Mouse (Mus musculus) midbrain, postnatal 0 days (tissue): ENCODE results near the gene Ecm2. TPM values are rescaled to one million over a fixed set of nuclear protein-coding genes. Genes with fewer than 3 reads are reported as not detected.

Experiments
- ATAC-seq: fragments of 200-750 bp; cut with Nextera tagmentation; 2 replicates; pipeline ENCODE4 v1.8.0; 2017; ENCODE audit warnings: moderate number of reproducible peaks, mild to moderate bottlenecking, moderate TSS enrichment, moderate library complexity; ENCODE audit not compliant: low FRiP score
- DNase-seq: peaks from one replicate; pipeline ENCODE4 v3.0.0-alpha.2; 2015; ENCODE audit warnings: low spot score
- H3K27ac ChIP-seq: fragments of 300-500 bp; sonication (generic); 2 replicates; pipeline ENCODE4 v1.5.1; 2014; ENCODE audit warnings: low read depth, mild to moderate bottlenecking, low read length, mixed read lengths
- H3K27me3 ChIP-seq: fragments of 300-500 bp; sonication (generic); 2 replicates; pipeline ENCODE4 v1.6.1; 2014; ENCODE audit warnings: low read length, control low read depth, mixed read lengths; ENCODE audit not compliant: insufficient read depth
- H3K36me3 ChIP-seq: fragments of 300-500 bp; sonication (generic); 2 replicates; pipeline ENCODE4 v1.6.1; 2014; ENCODE audit warnings: low read length, control low read depth, mixed read lengths; ENCODE audit not compliant: insufficient read depth
- H3K4me1 ChIP-seq: fragments of 300-500 bp; sonication (generic); 2 replicates; pipeline ENCODE4 v1.6.1; 2014; ENCODE audit warnings: mild to moderate bottlenecking, control low read depth, antibody characterized with exemption, low read length, mixed read lengths; ENCODE audit not compliant: insufficient read depth
- H3K4me2 ChIP-seq: fragments of 300-500 bp; sonication (generic); 2 replicates; pipeline ENCODE4 v1.6.1; 2014; ENCODE audit warnings: low read depth, mild to moderate bottlenecking, low read length, mixed read lengths; ENCODE audit not compliant: poor library complexity, severe bottlenecking
- H3K4me3 ChIP-seq: fragments of 300-500 bp; sonication (generic); 2 replicates; pipeline ENCODE4 v1.5.1; 2014; ENCODE audit warnings: low read depth, mild to moderate bottlenecking, low read length, moderate library complexity
- H3K9ac ChIP-seq: fragments of 300-500 bp; sonication (generic); replicated peaks from 2 replicates; pipeline ENCODE4 v1.6.1; 2014; ENCODE audit warnings: mild to moderate bottlenecking, low read length, moderate library complexity, mixed read lengths; ENCODE audit not compliant: poor library complexity, severe bottlenecking
- H3K9me3 ChIP-seq: fragments of 300-500 bp; sonication (generic); 2 replicates; pipeline ENCODE4 v1.6.1; 2016; ENCODE audit warnings: low read length, control low read depth
- CTCF ChIP-seq: IDR thresholded peaks from 2 replicates; pipeline ENCODE4 v1.5.1; 2016; ENCODE audit warnings: antibody characterized with exemption, mild to moderate bottlenecking
- WGBS: fragments of 180-500 bp; shearing (Covaris S2); extraction: QIAGEN DNeasy Blood & Tissue Kit; methylation state at CpG from one replicate; pipeline ENCODE4 v1.1.7; 2014; 5-methylcytosine and 5-hydroxymethylcytosine counted together
- polyA plus RNA-seq: library from polyadenylated mRNA; unstranded; fragments of >200 nt; fragmentation: Nextera tagmentation; extraction: Ambion mirVana; gene quantifications from 2 replicates; pipeline ENCODE4 v1.2.1, GENCODE M21; 2015
- total RNA-seq: library from RNA; depleted of rRNA; stranded (reverse); fragments of >200 nt; gene quantifications from 2 replicates; pipeline ENCODE4 v1.2.3, GENCODE M21; 2014

Gene Ecm2
- total and polyA plus RNA-seq, 2 experiments from 2014 or later = 1.4 to 2.4 TPM

DNA sequence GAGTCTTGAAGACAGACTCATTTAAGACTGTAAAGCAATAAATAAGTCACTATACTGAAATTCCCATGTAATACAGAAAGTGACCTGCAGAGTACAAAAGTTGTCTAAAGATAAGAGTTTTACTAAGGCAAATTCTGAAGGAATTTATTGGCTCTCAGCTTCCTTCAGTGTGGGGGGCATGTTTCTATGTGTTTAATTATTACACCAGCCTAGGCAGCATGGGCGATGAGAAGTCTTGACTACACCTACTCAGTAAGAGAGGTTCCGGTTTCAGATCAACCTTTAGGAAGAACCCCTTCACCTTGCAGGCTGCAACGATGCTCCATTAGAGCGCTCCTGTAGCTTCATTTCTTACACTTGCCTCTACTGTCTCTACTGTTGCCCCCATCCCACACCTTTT lies 26.0 kb downstream of the Ecm2 start:
- no peak for DNase-seq
- Histone ChIP-seq H3K27ac (no peak overlapping the region), H3K9ac (no peak overlapping the region), H3K4me3 (no peak overlapping the region), H3K4me1 (no peaks in the 10 kb centered on the region), H3K36me3 (no peaks in the 10 kb centered on the region), H3K4me2 (no peak overlapping the region), H3K27me3 (no peaks in the 10 kb centered on the region), H3K9me3 (no peaks in the 10 kb centered on the region)
- WGBS = 98% methylated on average over 4 of the region's 4 CpGs
- ATAC-seq = no peak
- no peak for TF ChIP-seq CTCF

DNA sequence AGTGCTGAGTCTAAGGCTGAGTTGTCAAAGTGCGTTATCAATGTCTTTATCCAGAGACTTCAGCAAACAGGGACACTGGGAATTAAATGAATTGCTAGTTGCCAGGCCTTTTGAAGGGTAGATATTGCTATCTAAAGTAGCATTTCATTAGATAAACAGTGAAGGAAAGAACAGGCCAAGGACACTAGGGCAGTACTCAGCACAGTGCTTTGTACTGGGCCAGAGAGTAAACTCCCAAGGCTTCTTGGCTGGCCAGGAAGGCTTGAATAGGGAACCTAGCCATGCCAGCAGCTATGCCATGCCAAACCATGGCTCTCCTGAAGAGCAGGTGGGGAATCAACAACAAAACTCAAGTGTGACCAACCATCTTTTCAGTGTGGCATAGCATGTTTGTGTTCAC lies 32.3 kb downstream of the Ecm2 start:
- no peak for ATAC-seq
- no peak for TF ChIP-seq CTCF
- 100% methylated on average over 1 of the region's 1 CpGs for WGBS

DNA sequence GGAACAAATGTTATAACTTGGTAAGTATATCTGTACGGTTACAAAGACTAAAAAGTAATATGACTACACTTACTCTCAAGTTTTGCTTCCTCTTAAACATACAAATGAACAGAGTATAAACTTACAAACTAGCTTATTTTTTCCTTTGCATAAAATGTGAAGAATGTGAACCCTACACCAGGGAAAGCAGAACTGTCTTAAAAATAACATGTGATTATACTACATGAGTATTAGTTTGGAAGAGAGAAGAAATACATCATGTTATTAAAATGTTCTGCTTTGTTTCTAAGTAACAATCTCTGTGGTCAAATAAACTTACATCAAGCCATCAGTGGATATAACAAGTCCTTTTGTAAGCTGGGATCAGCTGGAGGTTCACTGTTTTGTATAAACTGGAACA lies 34.1 kb downstream of the Ecm2 start:
- no peaks in the 10 kb centered on the region for H3K9me3 ChIP-seq
- no peak overlapping the region for H3K9ac ChIP-seq
- no peak overlapping the region for H3K4me2 ChIP-seq
- DNase-seq (no peak), ATAC-seq (no peak)
- H3K36me3 ChIP-seq = no peaks in the 10 kb centered on the region
- no peaks in the 10 kb centered on the region for H3K27me3 ChIP-seq
- H3K4me1 ChIP-seq = no peaks in the 10 kb centered on the region
- no peak overlapping the region for H3K27ac ChIP-seq
- H3K4me3 ChIP-seq = no peak overlapping the region
- 89% methylated on average over 1 of the region's 1 CpGs for WGBS
- TF ChIP-seq CTCF = no peak

More for the DNA sequence above, 32.3 kb downstream of the Ecm2 start:
- Histone ChIP-seq H3K4me3 (no peak overlapping the region), H3K27ac (no peak overlapping the region), H3K9ac (no peak overlapping the region), H3K4me1 (no peaks in the 10 kb centered on the region), H3K4me2 (no peak overlapping the region), H3K27me3 (no peaks in the 10 kb centered on the region), H3K36me3 (no peaks in the 10 kb centered on the region), H3K9me3 (no peaks in the 10 kb centered on the region)
- no peak for DNase-seq

DNA sequence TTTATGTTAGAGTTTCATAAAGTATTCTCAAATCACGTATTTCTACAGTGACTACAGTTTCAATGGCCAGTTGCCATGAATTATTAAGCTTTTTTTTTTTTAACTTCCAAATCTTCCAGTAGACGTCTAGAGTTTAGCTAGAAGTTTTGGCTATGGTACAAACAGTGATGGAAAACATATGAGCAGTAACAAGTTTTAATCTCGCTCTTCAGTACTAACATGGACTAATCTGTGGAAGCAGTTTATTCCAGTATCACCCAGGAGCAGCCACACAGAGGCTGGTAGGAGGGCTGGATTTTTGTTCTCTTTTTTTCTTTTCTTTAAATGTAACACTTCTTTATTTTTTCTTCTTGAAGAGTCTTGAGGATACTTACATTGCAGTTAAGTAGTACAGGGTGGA lies 39.7 kb downstream of the Ecm2 start, which contains the start of gene Aspn:
TSS of gene Aspn (plus strand) at position 165 of the 400 bp plus-strand sequence.
- H3K4me3 ChIP-seq = no peak within 1 kb of the TSS
- no peak within 1 kb of the TSS for H3K27ac ChIP-seq
- DNase-seq = no peak
- H3K4me1 ChIP-seq = no peaks in the 10 kb centered on the region
- 78% methylated on average over 3 of the region's 3 CpGs for WGBS
- H3K9me3 ChIP-seq = no peaks in the 10 kb centered on the region
- H3K9ac ChIP-seq = no peak within 1 kb of the TSS
- no peak within 1 kb of the TSS for H3K4me2 ChIP-seq
- no peaks in the 10 kb centered on the region for H3K27me3 ChIP-seq
- no peak for TF ChIP-seq CTCF
- no peak for ATAC-seq
- H3K36me3 ChIP-seq = no peaks in the 10 kb centered on the region

DNA sequence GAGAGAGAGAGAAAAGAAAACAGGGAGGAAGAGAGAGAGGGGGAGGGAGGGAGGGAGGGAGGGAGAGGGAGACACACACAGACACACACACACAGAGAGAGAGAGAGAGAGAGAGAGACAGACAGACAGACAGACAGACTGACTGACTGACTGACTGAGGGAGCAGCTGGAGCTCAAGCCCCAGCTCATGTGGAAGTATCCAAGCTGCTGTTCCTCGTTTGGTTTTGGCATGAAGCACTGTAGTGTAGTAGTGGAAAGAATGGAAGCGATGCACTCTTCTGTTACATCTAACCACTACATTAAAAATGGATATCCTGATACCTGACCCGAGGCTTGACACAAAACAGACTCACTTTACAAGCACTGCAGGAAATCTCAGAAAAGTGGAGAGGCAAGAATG lies 41.0 kb downstream of the Ecm2 start:
- Histone ChIP-seq H3K4me2 (no peak overlapping the region), H3K4me3 (no peak overlapping the region), H3K4me1 (no peaks in the 10 kb centered on the region), H3K27me3 (no peaks in the 10 kb centered on the region), H3K9ac (no peak overlapping the region), H3K9me3 (no peaks in the 10 kb centered on the region), H3K36me3 (no peaks in the 10 kb centered on the region), H3K27ac (no peak overlapping the region)
- ATAC-seq (no peak), DNase-seq (no peak)
- WGBS = 65% methylated on average over 3 of the region's 3 CpGs
- TF ChIP-seq CTCF = no peak

DNA sequence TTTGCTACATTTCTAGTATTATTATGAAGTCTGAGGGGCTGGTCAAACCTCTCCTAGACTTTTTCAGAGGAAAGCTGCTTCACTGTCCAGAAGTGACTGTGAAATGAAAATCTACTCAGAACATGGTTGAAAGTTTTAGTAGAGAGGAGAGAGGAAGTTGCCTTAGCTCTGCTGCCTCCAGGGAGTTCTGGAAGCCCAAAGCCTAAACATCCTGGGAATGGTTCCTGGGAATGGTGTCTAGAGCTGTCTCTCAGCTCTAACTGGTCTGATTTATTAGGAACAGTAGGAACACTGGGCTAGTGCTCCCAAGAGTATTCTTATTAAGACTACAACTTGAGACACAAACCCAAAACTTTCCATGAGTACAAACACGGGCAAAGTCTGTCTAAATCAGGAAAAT lies 41.9 kb downstream of the Ecm2 start:
- WGBS = 87% methylated on average over 1 of the region's 1 CpGs
- H3K4me1 ChIP-seq = no peaks in the 10 kb centered on the region
- H3K9ac ChIP-seq = no peak overlapping the region
- H3K27ac ChIP-seq = no peak overlapping the region
- no peak for TF ChIP-seq CTCF
- no peaks in the 10 kb centered on the region for H3K9me3 ChIP-seq
- H3K4me3 ChIP-seq = no peak overlapping the region
- no peak for DNase-seq
- ATAC-seq = no peak
- no peaks in the 10 kb centered on the region for H3K27me3 ChIP-seq
- H3K4me2 ChIP-seq = no peak overlapping the region
- H3K36me3 ChIP-seq = no peaks in the 10 kb centered on the region
